Comparison of ENCODE assay signal across 11 mouse cellular contexts in genomic region chr17:25224586-25225222, GRCm38 (mm10). TPM values are rescaled to one million over a fixed set of nuclear protein-coding genes. Genes with fewer than 3 reads are reported as not detected.
DNase-seq lines count a peak whose midpoint lies in the region; ATAC-seq and TF ChIP-seq lines count a peak whose summit lies in the region.
"Had no signal": no experiment of that assay in that cellular context is flagged by ENCODE, and none has a peak within 500 bp of the region (broad histone marks: within the 10 kb centered on the region; RNA-seq: fewer than 3 reads in every experiment).

No protein-coding gene starts in this region.

- 0 out of 2 replicates have a peak, but pooled peaks cover 3% of the 10 kb centered on the region for H3K4me1 ChIP-seq in lung, postnatal 0 days (ENCODE audit: insufficient read depth, low read depth, low read length)
- H3K4me1 ChIP-seq in liver, postnatal 0 days (ENCODE audit: insufficient read depth): peaks cover 46% of the 10 kb centered on the region

- H3K27me3 ChIP-seq in lung, postnatal 0 days (replicated peaks; ENCODE audit: insufficient read depth, low read length): no peaks in the 10 kb centered on the region
- H3K27me3 ChIP-seq in liver, postnatal 0 days (ENCODE audit: insufficient read depth, low read length): no peaks in the 10 kb centered on the region

- H3K9me3 ChIP-seq in lung, postnatal 0 days (ENCODE audit: low read length): no peaks in the 10 kb centered on the region
- no peaks in the 10 kb centered on the region for H3K9me3 ChIP-seq in liver, postnatal 0 days (ENCODE audit: low read length)

- H3K9ac ChIP-seq in lung, postnatal 0 days (replicated peaks; ENCODE audit: low read depth): no peak overlapping the region
- H3K9ac ChIP-seq in liver, postnatal 0 days (replicated peaks): peak overlapping the region; percentile 73

- no peak for TF ChIP-seq CTCF in lung, postnatal 0 days (IDR thresholded peaks at IDR 0.05)
- peak; percentile 18; the same call in 1 of the 2 replicates for TF ChIP-seq CTCF in liver, postnatal 0 days (IDR thresholded peaks at IDR 0.05; ENCODE audit: low read depth)

- 85% methylated on average over 7 of the region's 7 CpGs for WGBS in lung, postnatal 0 days
- 60% methylated on average over 7 of the region's 7 CpGs for WGBS in liver, postnatal 0 days (ENCODE audit: insufficient replicate concordance)

- peak; percentile 11 for DNase-seq in lung, postnatal 36 days
- no peak for DNase-seq in lung, postnatal 0 days (ENCODE audit: low spot score)
- DNase-seq in c-Kit-positive CD71-negative TER-119-negative erythroid progenitor cells, embryonic 14.5 days (ENCODE audit: low read depth): peak; percentile 24
- no peak for DNase-seq in liver, postnatal 0 days
- no peak for DNase-seq in gastrocnemius, postnatal 14 days
- no peak for DNase-seq in neural tube, embryonic 10.5 days (ENCODE audit: extremely low spot score, low spot score)
- no peak for DNase-seq in layer of hippocampus, postnatal 10 days (ENCODE audit: low spot score in 2 of 2)
- DNase-seq: cerebellum, postnatal 25 days; gastrocnemius, postnatal 36 days; right cerebral cortex, adult 18-20 months had no signal

- no peak for TF ChIP-seq EP300 in lung, postnatal 0 days (IDR thresholded peaks at IDR 0.05)
- no peak for TF ChIP-seq EP300 in liver, postnatal 0 days (IDR thresholded peaks at IDR 0.05; ENCODE audit: low read depth)

- no peak overlapping the region for H3K4me3 ChIP-seq in lung, postnatal 0 days (ENCODE audit: low read depth, low read length)
- peak overlapping the region; percentile 67 for H3K4me3 ChIP-seq in liver, postnatal 0 days (ENCODE audit: low read depth, low read length)

- H3K36me3 ChIP-seq in lung, postnatal 0 days (ENCODE audit: insufficient read depth, low read length): peaks cover 5% of the 10 kb centered on the region; the same call in 1 of the 2 replicates
- peaks cover 21% of the 10 kb centered on the region for H3K36me3 ChIP-seq in liver, postnatal 0 days (replicated peaks; ENCODE audit: insufficient read depth, low read length)

- no peak overlapping the region for H3K27ac ChIP-seq in lung, postnatal 0 days (ENCODE audit: low read length)
- H3K27ac ChIP-seq in liver, postnatal 0 days (ENCODE audit: low read depth): peak overlapping the region; percentile 84

- H3K4me2 ChIP-seq in lung, postnatal 0 days (replicated peaks; ENCODE audit: low read depth, low read length): no peak overlapping the region
- H3K4me2 ChIP-seq in liver, postnatal 0 days (ENCODE audit: low read depth, low read length): peak overlapping the region; percentile 91

- intact Hi-C loops in gastrocnemius, postnatal 14 days (cut with DNase I; ENCODE audit: low total_unique reads): no loop called here

- ATAC-seq in lung, postnatal 0 days: no peak
- ATAC-seq in liver, postnatal 0 days: no peak
- ATAC-seq: hindbrain, embryonic 16.5 days had no signal

RNA-seq across cellular contexts. Expression of gene Gnptg, which starts 15.2 kb away (rescaled TPM):
- 68.3 and 74.5 TPM in 2 replicates for polyA plus RNA-seq in lung, postnatal 0 days (2015; fragmentation: Nextera tagmentation; extraction: Ambion mirVana)
- 21.2 and 22.8 TPM in 2 replicates for polyA plus RNA-seq in liver, postnatal 0 days (2015; fragmentation: Nextera tagmentation; extraction: Ambion mirVana)
- total RNA-seq in gastrocnemius, postnatal 14 days (2021): 10 to 100 TPM; 12.3 to 14.8 TPM
- total RNA-seq in layer of hippocampus, postnatal 10 days (2021): 10 to 100 TPM; 59.1 to 62.9 TPM

RNA-seq across cellular contexts. Expression of gene Tsr3, which starts 15.3 kb away (rescaled TPM):
- polyA plus RNA-seq in lung, postnatal 0 days (2015; fragmentation: Nextera tagmentation; extraction: Ambion mirVana): 33.0 and 37.2 TPM in 2 replicates
- polyA plus RNA-seq in liver, postnatal 0 days (2015; fragmentation: Nextera tagmentation; extraction: Ambion mirVana): 19.1 and 19.7 TPM in 2 replicates
- 10 to 100 TPM; 19.7 to 21.0 TPM for total RNA-seq in gastrocnemius, postnatal 14 days (2021)
- 10 to 100 TPM; 31.0 to 35.6 TPM for total RNA-seq in layer of hippocampus, postnatal 10 days (2021)

RNA-seq across cellular contexts. Expression of gene Baiap3, which starts 31.5 kb away (rescaled TPM):
- 2.6 and 2.8 TPM in 2 replicates for polyA plus RNA-seq in lung, postnatal 0 days (2015; fragmentation: Nextera tagmentation; extraction: Ambion mirVana)
- polyA plus RNA-seq in liver, postnatal 0 days (2015; fragmentation: Nextera tagmentation; extraction: Ambion mirVana): 0.54 and 0.58 TPM in 2 replicates
- total RNA-seq in gastrocnemius, postnatal 14 days (2021): under 1 TPM in 1 of 2 experiments, not detected in 1; 0.41 TPM
- total RNA-seq in layer of hippocampus, postnatal 10 days (2021): 10 to 100 TPM; 13.7 to 14.6 TPM
- total RNA-seq: gastrocnemius, postnatal 36 days had no signal

RNA-seq across cellular contexts. Expression of gene Unkl, which starts 36.5 kb away (rescaled TPM):
- 7.0 and 7.8 TPM in 2 replicates for polyA plus RNA-seq in lung, postnatal 0 days (2015; fragmentation: Nextera tagmentation; extraction: Ambion mirVana)
- polyA plus RNA-seq in liver, postnatal 0 days (2015; fragmentation: Nextera tagmentation; extraction: Ambion mirVana): 2.3 and 3.4 TPM in 2 replicates
- total RNA-seq in gastrocnemius, postnatal 14 days (2021): 1 to 10 TPM; 4.6 to 4.8 TPM
- 10 to 100 TPM; 32.0 to 33.7 TPM for total RNA-seq in layer of hippocampus, postnatal 10 days (2021)

RNA-seq across cellular contexts. Expression of gene BC003965, which starts 40.4 kb away (rescaled TPM):
- 18.5 and 19.5 TPM in 2 replicates for polyA plus RNA-seq in lung, postnatal 0 days (2015; fragmentation: Nextera tagmentation; extraction: Ambion mirVana)
- 15.6 and 15.8 TPM in 2 replicates for polyA plus RNA-seq in liver, postnatal 0 days (2015; fragmentation: Nextera tagmentation; extraction: Ambion mirVana)
- total RNA-seq in gastrocnemius, postnatal 14 days (2021): 10 to 100 TPM; 13.0 to 13.1 TPM
- 10 to 100 TPM; 18.2 to 19.0 TPM for total RNA-seq in layer of hippocampus, postnatal 10 days (2021)

Comparison
In these comparisons a context has a peak if more than half of its experiments do, and no peak if none do; other contexts are left out.
1. DNase-seq: peak in lung, postnatal 36 days (single experiment) and c-Kit-positive CD71-negative TER-119-negative erythroid progenitor cells, embryonic 14.5 days (single experiment); none in lung, postnatal 0 days (single experiment), liver, postnatal 0 days (single experiment), gastrocnemius, postnatal 14 days (single experiment), neural tube, embryonic 10.5 days (single experiment) and layer of hippocampus, postnatal 10 days (0 of 2).
2. RNA of gene Baiap3, which starts 31.5 kb away (total RNA-seq): 13.7 to 14.6 TPM in layer of hippocampus, postnatal 10 days; 0.41 TPM in gastrocnemius, postnatal 14 days; every median in the first group is over 10 times any median in the second.